Mouse (Mus musculus) MEL-GATA-1-ER (cell line): Measurements from ENCODE around the gene Nanp.

Source experiments
- DNase-seq: peaks from one replicate; pipeline ENCODE4 v3.0.0-alpha.2; 2012; ENCODE audit warnings: low read depth; ENCODE audit errors: extremely low read depth

Gene Nanp

DNA sequence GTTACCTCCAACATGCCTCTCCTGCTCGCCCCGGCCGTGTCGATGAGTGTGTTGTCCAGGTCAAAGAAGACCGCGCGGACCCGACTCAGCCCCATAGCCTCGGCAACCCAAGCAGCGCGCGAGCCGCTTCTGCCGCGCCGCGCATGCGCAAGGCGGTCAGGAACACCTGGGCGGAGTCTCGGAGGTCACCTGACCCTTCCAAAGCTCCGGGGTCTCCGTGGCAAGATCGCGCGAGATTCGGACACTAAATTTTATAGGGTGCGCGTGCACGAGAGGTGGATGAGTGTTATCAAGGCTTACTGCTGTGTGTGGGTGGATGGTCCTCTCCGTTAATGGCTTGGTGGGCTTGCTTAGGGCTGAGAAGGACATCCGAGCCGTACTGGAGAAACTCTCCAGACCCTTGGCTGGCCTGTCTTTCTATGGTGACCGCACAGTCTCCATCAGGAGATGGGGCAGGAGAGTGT lies at the start of gene Nanp, which contains the start of gene Ninl:
Gene Nanp, minus strand, starts transcription at position 167 of the 464 bp plus-strand sequence.
Gene Ninl, minus strand, starts transcription at position 151 of the 464 bp plus-strand sequence.
- DNase-seq: peak; percentile 89

DNA sequence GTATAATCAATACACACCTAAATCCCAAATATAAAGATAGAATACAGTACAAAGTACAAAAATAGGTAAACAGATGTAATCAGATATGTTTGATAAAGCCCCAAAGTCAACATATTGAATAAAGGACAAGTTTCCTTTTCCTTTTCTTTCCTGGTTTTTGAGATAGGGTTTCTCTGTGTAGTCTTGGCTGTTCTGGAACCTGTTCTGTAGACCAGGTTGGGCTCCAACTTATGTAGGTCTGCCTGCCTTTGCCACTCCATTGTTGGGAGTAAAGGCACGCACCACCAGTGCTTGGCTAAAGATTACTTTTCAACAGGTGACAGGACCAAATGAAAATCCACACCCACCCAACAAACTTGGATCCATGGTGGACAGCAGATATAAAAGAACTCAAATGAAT lies 17.4 kb upstream of the Nanp start:
- no peak for DNase-seq

DNA sequence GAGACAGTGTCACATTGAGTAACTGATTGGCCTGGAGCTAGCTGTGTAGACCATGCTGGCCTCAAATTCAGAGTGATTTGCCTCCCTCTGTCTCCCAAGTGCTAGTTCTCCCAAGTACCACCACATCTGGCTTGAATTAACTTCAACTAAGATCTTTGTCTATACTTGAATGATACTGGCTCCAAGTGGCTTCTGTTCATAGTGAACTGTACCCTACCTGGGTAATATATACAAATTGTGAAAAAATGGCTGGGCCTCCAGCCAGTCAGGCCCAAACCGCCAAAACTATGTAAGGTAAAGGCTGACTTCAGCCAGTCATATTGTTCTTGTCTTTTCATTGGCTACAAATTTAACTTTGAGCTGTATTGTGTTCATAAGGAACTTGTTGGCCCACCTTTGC lies 1.2 kb upstream of the Nanp start:
- DNase-seq: no peak

- no peak for DNase-seq
These were observed 528 bp upstream of the Nanp start for GRCm38 (mm10) chr2:151039726-151040125.

DNA sequence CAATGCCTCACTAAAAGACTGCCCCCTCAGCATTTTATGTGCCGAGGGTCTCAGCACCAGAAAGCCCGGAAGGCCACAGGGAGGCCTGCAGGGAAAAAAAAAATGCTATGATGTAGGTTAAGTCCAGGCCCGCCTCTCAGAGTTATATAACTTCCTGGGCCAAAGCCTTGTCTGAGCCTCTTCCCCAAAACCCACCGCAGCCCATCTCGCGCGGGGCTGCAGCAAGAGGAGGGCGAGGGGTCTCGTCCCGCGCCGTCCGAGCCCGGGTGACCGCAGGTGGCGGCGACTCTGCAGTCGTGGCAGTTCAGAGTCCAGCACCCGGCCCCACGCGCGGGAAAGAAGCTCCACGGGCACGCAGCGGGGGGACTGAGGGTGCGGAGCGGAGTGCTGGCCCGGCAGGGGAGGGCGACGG lies 381 bp downstream of the Nanp start:
- no peak for DNase-seq

GRCm38 (mm10) chr2:151037876-151038552 lies 1.2 kb downstream of the Nanp start:
- DNase-seq: peak; percentile 44

DNA sequence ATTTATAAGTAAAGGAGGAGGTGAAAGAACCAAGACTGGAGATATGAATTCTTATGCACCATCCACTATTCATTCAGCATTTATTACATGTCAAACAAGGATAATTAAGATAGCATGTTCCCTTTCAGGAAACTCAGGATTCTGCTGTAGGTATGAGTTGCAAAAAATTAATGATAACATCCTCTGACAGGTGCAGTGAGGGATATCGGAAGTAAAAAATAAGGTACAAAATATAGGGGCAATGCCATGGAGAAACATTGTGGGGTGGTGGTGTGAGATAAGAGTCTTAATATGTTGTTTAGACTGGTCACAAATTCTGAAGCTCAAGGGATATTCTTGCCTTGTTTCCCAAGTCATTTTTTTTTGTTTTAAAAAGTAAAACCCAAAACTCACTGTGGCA lies 1.9 kb downstream of the Nanp start:
- DNase-seq: peak; percentile 18

DNA sequence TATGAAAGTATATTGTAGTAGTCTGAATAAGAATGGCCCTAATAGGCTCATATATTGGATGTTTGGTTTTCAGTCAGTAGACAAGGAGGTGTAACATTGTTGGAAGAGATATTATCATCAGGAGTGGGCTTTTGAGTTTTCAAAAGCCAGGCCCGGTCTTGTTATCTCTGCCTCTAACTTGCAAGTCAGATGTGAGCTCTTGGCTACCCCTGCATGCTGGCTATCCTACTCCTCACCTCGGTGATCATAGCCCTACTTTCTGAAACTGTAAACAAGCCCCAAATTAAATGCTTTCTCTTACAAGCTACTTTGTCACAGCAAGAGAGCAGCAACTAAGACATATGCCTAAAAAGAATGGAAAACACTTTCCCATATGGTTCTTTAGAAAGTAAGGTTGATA lies 2.5 kb downstream of the Nanp start:
- no peak for DNase-seq

- no peak for DNase-seq
These were observed 4.8 kb downstream of the Nanp start for GRCm38 (mm10) chr2:151034435-151034834.

- DNase-seq: no peak
These were observed 18.0 kb downstream of the Nanp start for GRCm38 (mm10) chr2:151021158-151021557.

- DNase-seq: no peak
These were observed 23.9 kb downstream of the Nanp start for GRCm38 (mm10) chr2:151015316-151015715.

- peak; percentile 76 for DNase-seq
These were observed 27.9 kb downstream of the Nanp start for GRCm38 (mm10) chr2:151011273-151011672.

DNA sequence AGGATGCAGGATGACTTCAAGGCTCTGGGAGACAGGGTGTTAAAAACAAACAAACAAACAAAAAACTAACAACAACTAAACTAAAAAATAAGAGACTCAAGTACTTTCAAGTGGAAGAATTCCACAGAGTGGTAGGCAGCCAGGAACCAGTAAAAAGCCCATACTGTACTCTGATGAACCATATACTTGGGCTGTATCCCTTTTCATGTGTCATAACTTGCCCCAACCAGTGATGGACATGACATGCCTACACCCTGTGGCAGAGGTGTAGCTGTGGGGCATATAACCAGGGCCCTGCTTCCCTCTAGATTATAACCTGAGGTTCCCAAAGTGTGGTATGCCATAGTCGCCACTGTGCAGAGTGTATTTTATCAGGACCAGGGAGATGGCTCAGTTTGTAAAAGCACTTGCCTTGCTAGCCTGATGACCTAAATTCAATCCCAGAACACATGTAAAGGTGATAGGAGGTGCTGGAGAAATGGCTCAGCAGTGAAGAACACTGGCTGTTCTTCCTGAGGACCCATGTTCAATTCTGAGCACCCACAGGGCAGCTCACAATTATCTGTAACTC lies 29.6 kb downstream of the Nanp start:
- DNase-seq: peak; percentile 11

GRCm38 (mm10) chr2:151008939-151009509 lies 30.2 kb downstream of the Nanp start:
- peak; percentile 22 for DNase-seq

GRCm38 (mm10) chr2:151008517-151008932 lies 30.7 kb downstream of the Nanp start:
- peak; percentile 43 for DNase-seq

- peak; percentile 19 for DNase-seq
These were observed 31.2 kb downstream of the Nanp start for GRCm38 (mm10) chr2:151008006-151008405.

- DNase-seq: no peak
These were observed 32.8 kb downstream of the Nanp start for GRCm38 (mm10) chr2:151006281-151006945.

- DNase-seq: no peak
These were observed 34.8 kb downstream of the Nanp start for GRCm38 (mm10) chr2:151004390-151004789.

DNA sequence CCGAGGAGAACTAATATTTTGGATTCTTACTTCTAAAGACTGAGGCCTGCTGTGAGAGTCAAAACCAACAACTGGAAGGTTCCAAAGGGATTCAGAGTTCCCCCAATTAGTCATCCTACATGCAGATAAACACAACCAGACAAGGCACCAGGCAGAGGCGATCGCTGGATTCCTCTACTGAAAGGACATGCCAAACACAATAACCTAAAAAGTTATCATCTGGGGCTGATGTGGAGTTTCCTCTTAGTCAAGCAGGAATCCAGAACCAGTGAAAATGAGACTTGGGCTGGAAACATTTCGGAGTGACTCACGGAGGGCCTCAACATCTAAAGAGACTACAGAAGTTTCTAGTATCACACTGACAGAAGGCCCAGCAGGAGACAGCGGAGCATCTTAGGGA lies 35.4 kb downstream of the Nanp start:
- no peak for DNase-seq

DNA sequence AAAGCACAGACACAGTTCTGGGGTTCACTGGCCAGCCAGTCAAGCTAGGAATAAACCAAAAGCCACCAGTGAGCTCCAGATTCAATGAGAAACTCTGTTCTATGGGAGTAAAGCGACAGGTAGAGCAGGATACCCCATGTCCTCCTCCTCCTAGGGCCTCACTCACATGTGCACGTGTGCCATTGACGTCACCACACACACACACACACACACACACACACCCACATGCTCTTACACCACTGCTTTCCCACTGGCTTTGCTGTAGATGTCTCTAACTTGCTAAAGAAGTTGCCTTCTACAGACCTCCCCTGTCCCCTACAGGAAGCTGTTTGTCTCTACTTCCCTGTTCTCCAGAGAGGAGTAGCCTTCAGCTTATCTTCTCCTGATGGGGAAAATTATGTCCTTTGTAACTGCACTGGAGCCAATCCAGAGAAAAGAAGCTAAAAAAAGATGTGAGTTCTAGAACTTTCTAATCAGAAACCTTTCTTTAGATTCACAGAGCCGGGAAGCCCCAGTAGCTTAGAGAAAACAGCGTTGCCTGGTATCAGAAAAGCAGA lies 37.5 kb downstream of the Nanp start:
- peak; percentile 57 for DNase-seq

- DNase-seq: peak; percentile 25
These were observed 38.6 kb downstream of the Nanp start for GRCm38 (mm10) chr2:151000402-151001178.
